Mouse (Mus musculus) cerebellum, adult 2 months (tissue): ENCODE data around the gene Mapk13. TPM values are rescaled to one million over a fixed set of nuclear protein-coding genes. Genes with fewer than 3 reads are reported as not detected.
"Not testable (repeated sequence)": the region's sequence is repeated elsewhere in the genome, so short reads cannot be mapped to it uniquely, and the experiment has no call there.

Experiments
- DNase-seq, 2 experiments: peaks; one replicate each; pipeline ENCODE4 v3.0.0; 2021
- H3K27ac ChIP-seq: fragments of 200-500 bp; 2 replicates; pipeline ENCODE4 v1.5.1; 2012; ENCODE audit warnings: low read length, control low read depth, inconsistent platforms; ENCODE audit not compliant: insufficient read depth
- H3K27me3 ChIP-seq: fragments of 200-500 bp; 2 replicates; pipeline ENCODE4 v1.6.1; 2012; ENCODE audit warnings: inconsistent platforms, mild to moderate bottlenecking, low read length, moderate library complexity; ENCODE audit not compliant: control insufficient read depth, insufficient read depth
- H3K4me1 ChIP-seq: fragments of 200-500 bp; 2 replicates; pipeline ENCODE4 v1.6.1; 2011; ENCODE audit warnings: low read length; ENCODE audit not compliant: control insufficient read depth, insufficient read depth
- H3K4me3 ChIP-seq: fragments of 200-500 bp; replicated peaks from 2 replicates; pipeline ENCODE3; 2011; ENCODE audit warnings: mild to moderate bottlenecking, low read depth, low read length, control low read depth; ENCODE audit not compliant: insufficient read depth
- CTCF ChIP-seq: fragments of 200-500 bp; IDR thresholded peaks from 2 replicates; pipeline ENCODE4 v1.5.1; 2011; ENCODE audit warnings: low read depth, mild to moderate bottlenecking, control low read depth, low read length, moderate library complexity, borderline replicate concordance; ENCODE audit not compliant: insufficient read depth
- POLR2A ChIP-seq: fragments of 200-500 bp; IDR thresholded peaks from 2 replicates; pipeline ENCODE4 v1.6.1; 2011; ENCODE audit warnings: low read length, control low read depth, borderline replicate concordance; ENCODE audit not compliant: insufficient read depth
- WGBS: fragments of 180-500 bp; shearing (Covaris S2); methylation state at CpG from one replicate; pipeline ENCODE4 v1.1.7; 2018; 5-methylcytosine and 5-hydroxymethylcytosine counted together
- polyA plus RNA-seq: library from polyadenylated mRNA; depleted of rRNA; stranded (reverse); fragments of >200 nt; gene quantifications from 2 replicates; pipeline ENCODE4 v1.2.3, GENCODE M21; 2012; rRNA removed

Mapk13 gene
- polyA plus RNA-seq: 5.6 TPM in 2 replicates

- peaks cover 3% of the 10 kb centered on the region; the same call in 1 of the 2 replicates for H3K4me1 ChIP-seq
- TF ChIP-seq CTCF: no peak
- no peak for TF ChIP-seq POLR2A
- WGBS: 4% methylated on average over 56 of the region's 58 CpGs
- peak within 1 kb of the TSS; percentile 29 for H3K4me3 ChIP-seq
- H3K27ac ChIP-seq: no peak within 1 kb of the TSS
- DNase-seq: no peak
- no peaks in the 10 kb centered on the region; the same call in 1 of the 2 replicates for H3K27me3 ChIP-seq
These were observed at the start of gene Mapk13 for GRCm38 (mm10) chr17:28769121-28769874. Gene Mapk13 (plus strand): TSS chr17:28769297.

- no peak for DNase-seq
- H3K27me3 ChIP-seq: no peaks in the 10 kb centered on the region
- WGBS: 94% methylated on average over 4 of the region's 4 CpGs
- no peak for TF ChIP-seq CTCF
- TF ChIP-seq POLR2A: no peak
- H3K4me3 ChIP-seq: no peak within 1 kb of the TSS
- H3K4me1 ChIP-seq: peaks cover 4% of the 10 kb centered on the region; the same call in 1 of the 2 replicates
- H3K27ac ChIP-seq: no peak within 1 kb of the TSS
These were observed 43.3 kb upstream of the Mapk13 start, which contains the start of gene AC170998.1 for GRCm38 (mm10) chr17:28725783-28726182. Gene AC170998.1 (plus strand): TSS chr17:28726083.

- not testable (repeated sequence) for DNase-seq, H3K4me1 ChIP-seq, H3K27me3 ChIP-seq, H3K4me3 ChIP-seq, H3K27ac ChIP-seq
- whole genome bisulfite sequencing: 88% methylated on average over 11 of the region's 11 CpGs
These were observed 41.6 kb upstream of the Mapk13 start for GRCm38 (mm10) chr17:28727511-28727910.

GRCm38 (mm10) chr17:28735317-28736105, 33.6 kb upstream of the Mapk13 start:
- WGBS: 93% methylated on average over 6 of the region's 6 CpGs
- H3K27ac ChIP-seq: no peak overlapping the region
- no peaks in the 10 kb centered on the region for H3K4me1 ChIP-seq
- no peaks in the 10 kb centered on the region for H3K27me3 ChIP-seq
- DNase-seq: no peak
- TF ChIP-seq CTCF (no peak), POLR2A (no peak)
- no peak overlapping the region for H3K4me3 ChIP-seq

- H3K27me3 ChIP-seq: no peaks in the 10 kb centered on the region
- 77% methylated on average over 4 of the region's 4 CpGs for WGBS
- H3K27ac ChIP-seq: no peak overlapping the region
- no peaks in the 10 kb centered on the region for H3K4me1 ChIP-seq
- TF ChIP-seq CTCF: no peak
- TF ChIP-seq POLR2A: no peak
- no peak overlapping the region for H3K4me3 ChIP-seq
- DNase-seq: no peak
These were observed 32.6 kb upstream of the Mapk13 start for GRCm38 (mm10) chr17:28736486-28736885.

GRCm38 (mm10) chr17:28737973-28738372, 31.1 kb upstream of the Mapk13 start:
- Histone ChIP-seq H3K27me3 (no peaks in the 10 kb centered on the region), H3K4me1 (peaks cover 9% of the 10 kb centered on the region), H3K27ac (no peak overlapping the region), H3K4me3 (no peak overlapping the region)
- WGBS: 92% methylated on average over 4 of the region's 4 CpGs
- TF ChIP-seq POLR2A (no peak), CTCF (no peak)
- no peak for DNase-seq

- H3K4me1 ChIP-seq: peaks cover 12% of the 10 kb centered on the region
- H3K27ac ChIP-seq: no peak overlapping the region
- TF ChIP-seq CTCF (no peak), POLR2A (no peak)
- WGBS: 95% methylated on average over 6 of the region's 6 CpGs
- no peak for DNase-seq
- no peaks in the 10 kb centered on the region for H3K27me3 ChIP-seq
- no peak overlapping the region for H3K4me3 ChIP-seq
These were observed 29.9 kb upstream of the Mapk13 start for GRCm38 (mm10) chr17:28739244-28739643.
